Mouse (Mus musculus) inflammation-experienced regulatory T-cells, adult 6 months (primary cell): Measurements from ENCODE around the gene Uba7. TPM values are rescaled to one million over a fixed set of nuclear protein-coding genes. Genes with fewer than 3 reads are reported as not detected.

Experiments
- ATAC-seq: one replicate; pipeline ENCODE4 v1.8.0; 2017
- polyA plus RNA-seq, 3 experiments: library from polyadenylated mRNA; unstranded; fragments of 100-300 nt; shearing (Covaris generic); gene quantifications; one replicate each; pipeline ENCODE4 v1.2.1; 2017

The Uba7 gene
- polyA plus RNA-seq, 3 experiments from 2014 or later, result 120 to 204 (median 167) TPM

DNA sequence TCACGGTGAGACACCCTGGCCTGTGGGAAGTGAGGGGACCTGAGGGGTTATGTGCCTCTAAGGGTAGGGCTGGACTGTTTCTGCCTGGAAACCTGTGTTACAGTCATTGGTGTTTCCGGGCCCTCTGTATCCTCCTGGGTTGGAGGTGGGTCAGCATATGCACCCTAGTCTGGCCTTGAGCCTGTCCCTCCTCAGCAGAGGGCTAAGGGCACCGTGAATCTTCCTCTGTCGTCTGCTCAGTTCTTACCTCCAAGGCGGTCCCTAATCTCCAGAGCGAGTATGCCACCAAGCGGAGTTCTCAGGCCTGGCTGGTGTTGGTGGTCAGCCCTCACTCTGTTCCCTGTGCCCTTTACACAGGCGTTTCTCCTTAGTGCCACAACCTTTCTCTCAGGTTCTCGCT, 12.4 kb upstream of the Uba7 start:
- ATAC-seq, result no peak

DNA sequence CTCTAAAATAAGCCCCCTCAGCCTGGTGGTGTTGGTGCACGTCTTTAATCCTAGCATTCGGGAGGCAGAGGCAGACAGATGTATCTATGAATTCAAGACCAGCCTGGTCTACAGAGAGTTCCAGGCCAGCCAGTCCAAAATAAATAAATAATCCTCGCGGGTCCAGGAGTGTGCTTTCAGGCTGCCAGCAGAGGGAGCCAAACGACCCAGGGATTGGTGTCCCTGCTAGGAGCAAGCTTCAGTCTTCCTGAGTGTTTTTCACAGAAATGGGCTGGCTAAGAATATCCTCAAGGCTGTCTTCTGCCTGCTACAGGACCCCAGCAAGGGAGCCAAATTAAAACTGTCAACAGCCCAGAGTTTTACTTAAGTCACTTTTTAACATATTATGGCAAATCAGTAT, 11.6 kb upstream of the Uba7 start:
- peak; percentile 63 for ATAC-seq

DNA sequence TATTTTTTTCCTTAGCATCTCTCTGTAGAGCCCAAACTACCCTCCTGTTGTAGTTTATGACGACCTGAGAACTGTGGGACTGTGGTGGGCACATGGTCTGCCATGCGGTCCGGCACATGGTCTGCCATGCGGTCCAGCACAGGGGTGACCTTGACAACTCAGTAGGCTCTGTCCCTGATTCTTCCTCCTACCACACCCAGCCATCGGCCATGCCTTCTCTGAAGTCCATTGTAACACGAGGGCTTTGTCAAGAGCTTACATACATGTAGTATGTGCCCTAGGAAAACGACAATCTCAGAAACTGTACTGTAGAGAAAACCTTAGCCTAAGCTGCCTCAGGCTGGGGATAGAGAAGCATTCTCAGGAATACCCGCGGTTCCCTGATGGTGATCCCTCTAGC, 10.6 kb upstream of the Uba7 start:
- no peak for ATAC-seq

DNA sequence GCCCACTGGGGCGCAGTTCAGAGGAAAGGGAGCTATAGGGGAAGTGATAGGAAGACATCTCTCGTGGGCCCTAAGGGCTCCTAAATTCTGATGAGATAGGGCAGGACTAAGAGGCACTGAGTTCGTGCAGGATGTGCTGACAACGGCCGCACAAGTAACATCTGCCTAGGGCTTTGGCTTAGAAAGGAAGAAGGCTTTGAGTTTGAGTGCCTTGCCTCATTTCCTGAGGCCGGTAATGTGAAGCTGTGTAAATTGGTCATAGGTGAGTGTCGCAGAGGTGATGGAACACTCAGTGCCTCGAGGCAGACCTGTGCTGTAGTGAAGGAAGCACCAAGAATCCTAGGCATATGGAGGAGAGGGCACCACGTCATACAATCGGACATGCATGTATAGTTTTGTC, 8.6 kb upstream of the Uba7 start:
- no peak for ATAC-seq

DNA sequence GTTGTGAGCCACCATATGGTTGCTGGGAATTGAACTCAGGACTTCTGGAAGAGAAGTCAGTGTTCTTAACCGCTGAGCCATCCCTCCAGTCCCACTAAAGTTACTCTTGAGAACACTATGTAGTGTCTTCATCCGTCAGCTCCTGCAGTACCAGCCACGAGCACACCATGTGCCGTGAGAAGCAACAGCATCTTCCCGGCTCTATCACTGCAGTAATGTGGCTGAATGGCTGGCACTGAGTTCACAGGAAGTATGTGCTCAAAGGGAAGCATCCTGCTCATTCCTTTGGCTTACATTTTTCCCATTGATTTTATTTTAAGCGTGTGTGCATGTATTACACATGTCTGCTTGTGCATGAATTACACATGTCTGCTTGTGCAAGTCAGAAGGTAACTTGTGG, 7.9 kb upstream of the Uba7 start:
- no peak for ATAC-seq

DNA sequence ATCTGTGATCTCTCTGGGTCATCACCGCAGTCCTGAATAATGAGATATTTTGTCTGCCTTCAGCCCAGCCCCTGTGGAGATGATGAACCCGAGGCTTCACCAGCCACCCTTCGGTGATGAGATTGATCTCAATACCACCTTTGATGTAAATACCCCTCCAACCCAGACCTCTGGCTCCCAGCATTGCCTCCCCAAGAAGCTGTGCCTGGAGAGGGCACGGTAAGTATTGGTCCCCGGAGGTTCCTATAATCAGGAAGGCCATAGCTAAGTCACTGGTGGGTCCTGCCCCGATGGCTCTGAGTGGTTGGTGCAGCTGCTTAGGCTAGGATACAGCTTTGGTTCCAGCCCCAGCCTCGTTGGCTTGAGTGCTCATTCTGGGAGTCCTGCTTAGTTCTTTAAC, 6.8 kb upstream of the Uba7 start:
- ATAC-seq, result no peak

DNA sequence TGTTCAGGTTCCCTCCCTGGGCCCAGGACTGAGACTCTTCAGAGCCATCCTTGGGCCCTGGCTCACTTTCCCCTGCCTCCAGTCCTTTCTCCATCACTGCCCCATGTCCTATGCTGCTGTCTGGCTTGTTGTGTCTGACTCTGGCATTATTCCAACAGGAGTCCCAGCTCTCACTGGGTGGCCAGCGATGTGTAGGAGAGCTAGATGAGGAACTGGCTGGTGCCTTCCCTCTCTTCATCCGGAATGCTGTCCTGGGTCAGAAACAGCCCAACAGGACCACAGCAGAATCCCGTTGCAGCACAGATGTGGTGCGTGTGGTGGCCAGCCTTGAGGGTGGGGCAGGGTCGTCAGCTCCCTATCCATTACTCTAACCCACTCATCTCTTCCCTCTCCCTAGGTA, 5.0 kb upstream of the Uba7 start:
- ATAC-seq, result no peak

DNA sequence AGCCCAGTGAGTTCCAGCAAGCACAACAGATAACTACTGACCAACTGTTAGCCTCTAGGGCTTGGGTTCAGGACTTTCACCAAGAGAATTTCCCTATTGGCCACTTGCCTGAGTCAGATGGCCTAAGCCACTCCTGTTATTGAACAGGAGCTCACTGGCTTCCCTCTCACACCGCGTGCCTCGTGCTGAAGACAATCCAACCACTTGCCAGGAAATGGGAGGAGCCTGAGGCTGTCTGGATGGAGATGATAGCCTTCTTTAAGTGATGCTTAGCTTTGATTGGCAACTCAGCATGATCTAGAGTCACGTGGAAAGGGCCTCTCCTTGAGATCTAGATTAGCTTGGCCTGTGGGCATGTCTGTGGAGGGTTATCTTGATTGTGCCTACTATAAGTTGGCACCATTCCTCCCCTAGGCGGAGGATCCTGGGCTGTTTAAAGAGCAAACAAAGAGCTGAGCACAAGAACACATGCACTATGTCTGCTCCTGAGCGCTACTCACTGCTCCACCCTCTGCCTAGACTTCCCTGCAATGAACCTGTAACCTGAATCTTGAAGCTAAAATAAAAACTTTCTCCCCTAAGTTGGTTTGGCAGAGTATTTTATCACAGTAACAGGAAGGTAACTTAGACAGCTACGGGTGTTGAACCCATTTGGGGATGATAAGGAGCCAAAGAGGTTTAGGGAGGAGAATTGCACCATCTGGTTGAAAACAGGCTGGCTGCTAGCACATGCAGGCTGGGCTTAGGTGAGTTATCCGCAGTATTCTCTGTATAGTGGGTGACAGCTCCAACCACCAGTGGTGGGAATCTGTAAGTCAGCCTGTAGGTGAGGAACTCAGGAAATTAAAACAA, 3.4 kb upstream of the Uba7 start:
- ATAC-seq, result no peak

DNA sequence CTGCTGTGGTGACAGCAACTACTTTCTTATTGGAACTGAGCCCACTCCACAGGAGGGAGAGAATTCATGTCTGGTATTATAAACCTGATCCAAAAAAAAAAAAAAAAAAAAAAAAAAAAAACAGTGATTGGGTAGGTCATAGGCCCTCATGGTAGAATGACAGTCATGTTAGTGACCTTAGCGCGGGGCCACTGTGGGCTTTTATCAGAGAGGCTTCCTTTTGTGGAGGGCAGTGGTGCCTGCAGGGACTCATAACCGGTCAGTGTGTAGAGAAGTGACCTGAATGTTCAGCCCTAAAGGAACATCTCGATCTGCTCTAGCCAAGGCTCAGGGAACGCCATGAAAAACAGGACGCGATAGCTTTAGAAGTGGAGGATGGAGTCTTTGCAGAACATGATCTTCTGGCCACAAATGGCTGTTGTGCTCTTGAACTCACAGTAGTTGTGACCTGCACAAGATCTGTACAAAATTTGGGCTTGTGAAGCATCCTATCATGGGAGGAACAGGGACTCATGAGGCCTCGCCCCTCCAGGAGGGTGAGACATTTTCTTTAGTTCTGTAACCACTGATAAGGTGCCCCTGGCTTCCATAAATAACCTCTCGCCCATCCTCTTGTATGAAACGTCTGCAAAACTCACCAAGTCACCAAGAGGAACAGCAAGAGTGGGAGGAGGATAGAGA, 674 bp upstream of the Uba7 start:
- no peak for ATAC-seq

DNA sequence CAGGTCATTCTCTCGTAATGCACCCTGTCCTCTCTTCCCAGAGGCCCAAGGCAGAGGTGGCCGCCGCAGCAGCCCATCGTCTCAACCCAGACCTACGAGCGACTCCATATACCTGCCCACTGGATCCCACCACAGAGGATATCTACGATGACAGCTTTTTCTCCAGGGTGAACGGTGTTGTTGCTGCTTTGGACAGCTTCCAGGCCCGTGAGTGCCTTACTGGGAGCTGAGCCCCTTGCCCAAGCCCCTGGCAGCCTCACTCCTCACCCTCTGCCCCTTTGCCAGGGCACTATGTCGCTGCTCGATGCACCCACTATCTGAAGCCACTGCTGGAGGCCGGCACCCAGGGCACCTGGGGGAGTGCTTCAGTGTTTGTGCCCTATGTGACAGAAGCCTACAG, 3.5 kb downstream of the Uba7 start:
- ATAC-seq, result no peak

DNA sequence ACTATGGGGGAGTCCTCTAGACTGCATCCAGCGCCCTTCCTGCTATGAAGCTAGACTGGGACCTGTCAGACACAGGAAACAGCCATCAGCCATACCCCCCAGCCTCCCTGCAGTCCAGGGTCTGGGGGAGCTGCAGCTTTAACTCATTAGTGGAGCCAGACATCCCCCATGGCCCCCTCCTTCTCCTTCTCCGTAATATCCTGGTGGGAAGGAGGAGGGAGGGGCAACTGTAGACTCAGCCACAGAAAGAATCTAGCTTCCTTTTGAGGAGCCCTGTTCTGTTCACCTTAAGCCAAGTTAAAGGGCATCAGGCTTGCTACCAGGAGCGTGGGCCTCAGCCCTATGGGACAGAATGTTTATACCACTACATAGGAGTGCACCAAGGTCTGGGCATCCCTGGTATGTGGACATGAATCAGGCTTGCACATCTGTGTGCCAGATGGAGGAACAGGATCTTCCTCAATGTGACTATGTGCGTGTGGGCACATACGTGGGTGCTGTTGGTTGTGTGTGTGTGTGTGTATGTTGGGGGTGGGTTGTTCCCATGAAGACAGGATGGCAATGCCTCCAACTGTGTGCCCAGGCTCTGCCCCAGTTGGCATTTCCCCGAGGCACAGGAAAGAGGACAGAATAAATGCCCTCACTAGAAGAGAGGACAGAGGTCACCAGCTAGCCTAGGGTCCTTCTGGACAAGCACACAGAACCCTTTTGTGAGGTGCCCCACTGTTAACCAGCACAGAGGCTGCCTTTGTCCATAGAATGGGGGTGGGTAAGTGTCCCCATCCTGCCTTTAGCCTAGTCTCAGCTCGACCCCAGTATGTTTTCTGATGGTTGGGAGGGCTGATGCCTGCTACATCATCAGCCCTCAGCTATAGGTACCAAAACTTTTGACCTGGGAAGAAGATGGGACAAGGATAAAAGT, 6.6 kb downstream of the Uba7 start:
- ATAC-seq, result no peak

DNA sequence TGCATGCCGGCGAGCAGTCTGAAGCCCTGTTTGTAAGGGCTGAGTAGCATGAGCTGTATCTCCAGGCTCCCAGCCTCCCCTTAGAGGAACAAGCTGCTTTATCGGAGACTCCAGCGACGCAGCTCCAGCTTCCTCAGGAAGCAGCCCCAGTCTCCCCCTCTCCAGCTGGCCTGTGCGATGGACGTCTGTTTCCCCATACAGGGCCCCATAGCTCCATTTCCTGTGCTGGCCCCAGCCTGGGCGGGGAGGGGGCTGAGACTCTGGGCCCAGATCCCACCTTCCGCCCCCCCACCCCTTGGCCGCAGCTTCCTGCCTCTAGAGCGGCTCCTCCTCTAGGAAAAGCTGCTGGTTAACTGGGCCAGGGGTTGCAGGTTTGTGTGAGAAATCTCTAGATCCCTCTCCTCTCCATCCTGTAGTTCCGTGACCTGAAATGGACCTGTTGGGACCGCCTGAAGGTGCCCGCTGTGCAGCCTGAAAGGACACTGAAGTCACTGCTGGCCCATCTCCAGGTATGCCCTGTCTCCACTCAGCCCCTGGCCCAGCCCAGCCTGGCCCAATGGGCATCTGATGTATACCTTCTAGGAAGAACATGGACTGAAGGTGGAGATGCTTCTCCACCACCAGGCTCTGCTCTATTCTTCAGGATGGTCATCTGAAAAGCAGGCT, 7.5 kb downstream of the Uba7 start, which contains the start of gene Gm20661:
TSS of gene Gm20661 (plus strand) at position 378 of the 666 bp plus-strand sequence.
- no peak for ATAC-seq

DNA sequence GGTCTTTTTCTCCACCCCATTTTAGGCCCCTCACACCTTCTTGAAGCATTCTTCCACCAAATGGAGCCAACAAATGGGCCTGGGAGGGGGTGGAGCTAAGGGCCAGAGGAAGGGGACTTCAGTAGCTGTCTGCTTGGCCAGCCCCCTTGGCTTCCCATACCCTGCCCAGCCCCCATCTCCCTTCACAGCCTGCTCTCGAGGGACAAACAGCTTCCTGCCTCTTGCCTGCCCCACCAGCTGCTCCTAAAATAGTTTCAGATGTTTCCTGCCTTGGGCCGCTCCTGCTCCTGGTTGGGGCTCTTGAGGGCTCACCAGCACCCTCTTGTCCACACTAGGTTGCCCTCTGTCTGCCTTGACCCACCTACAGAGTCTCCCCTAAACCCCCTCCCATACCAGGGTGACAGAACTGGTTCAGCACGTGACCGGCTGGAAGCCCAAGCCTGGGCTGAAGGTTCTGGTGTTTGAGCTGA, 8.2 kb downstream of the Uba7 start:
- no peak for ATAC-seq

DNA sequence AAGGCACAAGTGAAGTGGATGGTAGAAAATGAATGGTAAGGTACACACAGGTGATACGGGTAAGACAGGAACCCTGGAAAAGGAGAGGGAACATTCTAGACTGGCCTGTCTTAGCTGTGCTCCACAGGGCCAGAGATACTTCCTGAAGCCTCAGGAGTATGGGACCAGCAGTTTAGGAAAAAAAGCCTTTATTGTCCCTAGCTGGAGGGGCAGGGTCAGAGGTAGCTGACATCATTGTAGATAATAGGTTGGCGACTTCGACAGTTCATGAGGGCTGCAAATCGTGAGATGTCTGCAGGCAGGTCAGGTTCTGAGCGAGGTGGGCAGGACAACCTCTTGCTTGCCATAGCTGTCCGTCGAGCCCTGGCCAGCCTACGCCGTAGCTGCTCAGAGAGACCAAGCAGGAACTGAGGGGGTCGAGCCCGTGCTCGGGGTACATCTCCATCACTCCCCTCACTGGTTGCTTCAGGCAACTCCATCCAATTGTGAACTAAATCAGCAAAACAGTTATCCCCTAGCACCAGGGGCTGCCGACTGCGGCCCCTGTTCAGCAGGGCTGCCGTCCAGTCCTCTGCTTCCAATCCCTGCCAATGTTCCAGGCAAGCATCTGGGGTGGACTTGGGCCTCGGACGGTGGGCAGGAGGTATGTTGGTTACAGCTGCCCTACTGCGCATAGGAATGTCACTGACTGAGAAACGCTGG, 8.9 kb downstream of the Uba7 start:
- ATAC-seq, result no peak

DNA sequence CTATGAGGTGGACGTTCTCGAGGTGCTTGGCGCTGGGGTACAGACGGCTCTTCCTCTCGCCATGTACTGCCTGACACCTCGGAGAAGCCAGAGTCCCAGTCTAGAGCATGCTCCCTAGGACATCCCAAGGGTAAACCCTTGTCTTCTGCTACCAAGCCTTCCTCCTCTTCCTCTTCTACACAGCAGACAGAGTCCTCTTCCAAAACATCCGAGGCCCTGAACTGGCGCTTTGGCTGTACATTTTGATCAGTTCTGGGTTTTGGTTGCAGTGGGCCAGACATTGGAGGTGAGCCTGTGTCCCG, 9.4 kb downstream of the Uba7 start:
- no peak for ATAC-seq

DNA sequence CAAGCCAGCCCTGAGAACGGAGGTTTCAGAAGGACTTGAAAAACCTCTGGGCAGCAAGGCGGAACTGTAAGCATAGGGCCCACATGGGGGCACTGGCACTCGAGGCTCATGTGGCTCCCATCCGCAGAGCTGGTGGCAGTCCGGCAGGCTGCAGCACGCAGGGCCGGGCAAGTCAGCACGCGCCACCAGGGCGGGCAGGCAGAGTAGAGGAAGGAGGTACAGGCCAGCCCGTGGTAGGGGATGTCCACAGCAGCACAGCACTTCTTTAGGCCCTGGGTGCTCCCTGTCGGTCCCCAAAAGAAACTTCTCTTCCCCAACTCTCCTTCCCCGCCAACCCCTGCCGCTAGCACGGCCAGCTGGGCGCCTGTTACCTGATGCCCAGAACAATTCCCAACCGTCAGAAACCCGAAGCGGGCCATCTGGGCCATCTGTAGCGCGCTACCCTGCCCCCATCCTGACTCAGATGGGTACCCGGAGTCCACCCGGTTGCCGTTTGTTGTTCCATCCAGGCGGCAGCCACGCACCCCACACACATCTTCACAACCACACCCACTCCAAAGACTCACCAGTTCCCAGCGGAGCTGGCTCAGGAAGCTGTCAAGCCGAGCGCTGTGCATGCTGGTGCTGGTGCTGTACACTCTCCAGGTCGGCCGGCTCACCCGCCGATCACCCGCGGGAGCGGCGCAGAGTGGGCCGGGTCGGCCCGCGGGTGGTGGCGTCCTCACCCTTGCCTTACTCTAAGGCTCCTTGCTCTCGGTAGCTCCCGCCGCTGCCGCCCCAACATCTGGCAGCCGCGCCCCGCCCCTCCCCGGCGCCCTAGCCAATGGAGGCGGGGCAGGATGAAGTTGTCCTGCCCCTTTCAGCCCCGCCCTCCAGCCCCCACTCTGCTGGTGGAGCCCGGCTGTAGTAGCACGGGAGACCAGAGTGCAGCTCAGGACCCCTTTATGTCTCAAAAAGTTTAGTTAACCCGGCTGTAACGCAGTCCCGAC, 10.1 kb downstream of the Uba7 start, which contains the start of gene Inka1:
TSS of gene Inka1 (minus strand) at position 749 of the 989 bp plus-strand sequence.
- peak; percentile 82 for ATAC-seq

DNA sequence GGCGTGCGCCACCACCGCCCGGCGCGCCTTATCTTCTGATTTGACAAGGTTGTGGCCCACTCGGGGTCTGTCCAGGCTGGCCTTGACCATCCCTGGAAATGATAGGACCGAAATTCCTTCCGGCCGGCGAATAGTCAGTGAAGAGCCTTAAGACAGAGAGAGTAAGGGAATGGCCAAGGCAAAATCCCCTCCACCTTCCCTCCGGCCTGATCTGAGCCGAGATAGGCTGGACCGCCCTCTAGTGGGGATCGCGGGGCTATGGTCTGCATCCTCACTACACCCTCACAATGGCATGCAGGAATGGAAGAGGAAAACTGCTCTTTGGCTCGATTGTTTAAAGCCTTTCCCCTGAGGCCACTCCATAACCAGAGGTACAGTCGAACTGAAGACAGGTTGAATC, 11.1 kb downstream of the Uba7 start:
- peak; percentile 42 for ATAC-seq

DNA sequence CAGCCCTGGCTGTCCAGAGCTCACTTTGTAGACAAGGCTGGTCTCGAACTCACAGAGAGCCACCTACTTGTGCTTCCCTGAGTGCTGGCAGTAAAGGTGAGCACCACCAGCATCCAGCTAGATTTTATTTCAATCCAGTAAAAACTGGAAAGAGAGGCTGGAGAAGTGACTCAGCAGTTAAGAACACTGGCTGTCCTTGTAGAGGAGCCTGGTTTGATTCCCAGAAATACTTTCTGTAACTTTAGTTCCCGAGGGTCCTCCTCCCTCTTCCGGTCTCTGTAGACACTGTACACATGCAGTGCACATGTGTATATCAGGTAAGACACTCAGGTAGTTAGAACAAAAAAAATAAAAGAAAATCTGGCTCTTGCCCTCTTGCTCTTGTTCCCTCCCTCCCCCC, 12.6 kb downstream of the Uba7 start:
- no peak for ATAC-seq

DNA sequence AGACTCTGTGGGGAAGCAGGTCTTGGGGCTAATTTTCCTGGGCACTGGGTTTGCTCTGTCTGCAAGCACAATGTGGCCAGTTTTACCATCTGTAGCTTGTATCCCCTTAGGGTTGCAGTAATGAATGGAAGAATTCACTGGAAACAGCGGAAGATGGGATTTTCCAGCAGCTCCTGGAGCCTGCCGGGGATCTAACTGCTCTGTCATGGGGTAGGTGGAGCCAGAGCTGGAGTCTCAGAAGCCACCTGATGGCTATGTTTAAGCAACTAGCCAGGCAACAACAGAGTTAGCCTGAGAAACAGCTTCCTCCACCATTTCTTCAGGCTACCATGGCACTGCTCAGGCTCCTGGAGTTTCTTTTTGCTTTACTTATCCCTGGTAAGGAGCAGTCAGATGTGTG, 16.9 kb downstream of the Uba7 start, which contains the start of gene Cdhr4:
TSS of gene Cdhr4 (plus strand) at position 301 of the 400 bp plus-strand sequence.
- ATAC-seq, result no peak

DNA sequence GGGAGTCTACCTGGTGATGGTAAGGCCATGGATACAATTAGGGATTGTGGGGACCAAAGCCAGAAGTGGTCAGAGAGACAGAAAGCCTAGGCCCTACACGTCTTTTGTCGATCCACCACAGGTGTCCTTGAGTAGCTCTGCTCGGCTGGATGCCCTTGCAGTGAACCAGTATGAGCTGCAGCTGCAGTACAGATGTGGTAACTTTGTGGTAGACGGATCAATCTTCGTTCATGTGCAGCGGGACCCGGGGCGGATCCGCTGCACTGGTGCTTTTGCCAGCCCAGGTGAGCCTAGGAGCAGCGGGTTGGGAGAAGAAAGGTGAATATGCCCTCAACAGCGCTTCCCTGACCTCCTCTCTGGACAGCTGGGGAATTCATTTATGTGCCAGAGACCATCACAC, 17.7 kb downstream of the Uba7 start:
- no peak for ATAC-seq
